Mouse (Mus musculus) left cerebral cortex, postnatal 36 days (tissue): ENCODE measurements around the gene Bpifb4. TPM values are rescaled to one million over a fixed set of nuclear protein-coding genes. Genes with fewer than 3 reads are reported as not detected.
A peak's percentile ranks its signal among the peaks of the same experiment; 100 is the strongest.

Experiments used
- DNase-seq, 2 experiments: peaks; one replicate each; pipeline ENCODE4 v3.0.0; 2021 to 2022; ENCODE audit warnings: low spot score in 2 of 2, mixed read lengths in 1 of 2
- intact Hi-C: fragments of 180-260 bp; cut with DNase I; formaldehyde crosslinking; loops from one replicate; pipeline ENCODE4 v1.15.1; 2025
- total RNA-seq, 2 experiments: library from RNA; stranded (reverse); gene quantifications; 2 replicates each; pipeline ENCODE4 v1.2.3; 2021

Gene Bpifb4
- not detected for total RNA-seq

DNA sequence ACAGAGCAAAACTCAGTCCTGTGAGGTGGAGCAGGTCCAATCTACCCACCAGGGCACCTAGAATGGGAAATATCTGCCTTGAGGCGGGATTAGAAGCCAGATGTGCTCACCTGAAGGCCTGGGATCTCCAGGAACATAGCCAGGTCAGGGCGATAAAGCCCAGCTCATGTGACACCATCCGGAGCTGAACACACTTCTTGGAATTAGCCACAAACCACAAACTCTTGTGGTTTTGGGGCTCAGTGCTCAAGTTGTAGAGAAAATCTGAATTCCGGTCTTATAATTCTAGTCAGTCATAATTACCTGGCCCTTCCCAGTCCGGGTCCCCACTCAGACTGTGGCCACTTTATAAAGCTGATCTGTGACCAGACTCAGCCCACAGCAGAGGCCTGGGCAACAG lies at the start of gene Bpifb4:
TSS of gene Bpifb4 (plus strand) at position 370 of the 400 bp plus-strand sequence.
- intact Hi-C loops: no loop called here
- DNase-seq: no peak

- intact Hi-C loops: no loop called here
- no peak for DNase-seq
Observed at GRCm38 (mm10) chr2:153899111-153899510, 38.9 kb upstream of the Bpifb4 start.

- DNase-seq: no peak
- intact Hi-C loops: no loop called here
Observed at GRCm38 (mm10) chr2:153900088-153900487, 37.9 kb upstream of the Bpifb4 start, which contains the start of gene Bpifb6. TSS of gene Bpifb6 (plus strand) at chr2:153900388.

- intact Hi-C loops: no loop called here
- no peak for DNase-seq
Observed at GRCm38 (mm10) chr2:153902726-153903125, 35.3 kb upstream of the Bpifb4 start.

GRCm38 (mm10) chr2:153906626-153907025 lies 31.4 kb upstream of the Bpifb4 start:
- DNase-seq: no peak
- intact Hi-C loops: no loop called here

- DNase-seq: peak; percentile 11 to 22
- intact Hi-C loops: no loop called here
Observed at GRCm38 (mm10) chr2:153914151-153914550, 23.9 kb upstream of the Bpifb4 start.

DNA sequence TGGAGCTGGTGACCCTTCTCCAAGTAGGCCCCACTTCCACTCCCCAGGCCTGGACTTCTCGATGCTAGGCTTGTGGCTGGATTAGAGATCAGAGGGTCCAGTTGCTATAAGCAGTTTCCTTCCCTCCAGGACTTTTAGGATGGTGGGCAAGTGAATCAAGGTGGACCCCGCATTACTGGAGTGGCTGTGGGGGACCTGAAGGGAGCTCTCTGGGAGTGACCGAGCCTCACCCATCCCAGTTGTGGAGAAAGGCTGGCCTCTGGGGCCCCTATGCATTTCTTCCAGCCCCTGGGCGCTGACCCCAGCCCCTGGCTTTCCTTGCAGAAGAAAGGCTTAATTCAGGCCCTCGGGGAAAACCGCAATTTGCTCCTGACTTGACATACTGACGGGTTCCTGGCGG lies 20.1 kb upstream of the Bpifb4 start, which contains the start of gene Bpifb3:
TSS of gene Bpifb3 (plus strand) at position 301 of the 400 bp plus-strand sequence.
- intact Hi-C loops: no loop called here
- DNase-seq: no peak

DNA sequence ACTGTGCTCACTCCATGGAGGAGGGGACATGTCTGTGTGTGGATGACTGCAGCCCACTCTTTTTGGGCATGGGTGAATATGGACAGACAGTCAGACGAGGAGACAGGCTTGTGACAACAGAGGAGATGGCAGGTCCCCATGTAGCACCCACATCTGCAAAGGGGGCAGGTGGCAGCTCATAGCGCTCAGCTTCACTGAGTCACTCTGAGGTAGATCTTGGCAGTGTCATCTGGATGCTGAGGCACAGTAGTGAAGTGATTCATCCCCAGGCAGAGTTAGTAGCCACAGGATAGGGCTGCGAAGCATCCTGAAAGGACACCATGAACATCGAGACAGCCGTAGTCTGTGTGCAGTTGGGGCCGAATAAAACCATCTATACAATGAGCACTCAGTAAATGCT lies 16.8 kb upstream of the Bpifb4 start:
- DNase-seq: peak; percentile 23 to 25

GRCm38 (mm10) chr2:153929871-153930413 lies 8.1 kb upstream of the Bpifb4 start:
- DNase-seq: no peak
- intact Hi-C loops: loop anchor here (5.0 kb wide), 2 partner anchors 123 to 263 kb away; no protein-coding TSS in a partner anchor

More for the DNA sequence above, 16.8 kb upstream of the Bpifb4 start:
- intact Hi-C loops: no loop called here

GRCm38 (mm10) chr2:153931125-153931524 lies 6.9 kb upstream of the Bpifb4 start:
- intact Hi-C loops: loop anchor here (5.0 kb wide), 2 partner anchors 124 to 264 kb away; no protein-coding TSS in a partner anchor
- no peak for DNase-seq

GRCm38 (mm10) chr2:153933311-153933710 lies 4.7 kb upstream of the Bpifb4 start:
- intact Hi-C loops: loop anchor here (5.0 kb wide), 2 partner anchors 126 to 266 kb away; no protein-coding TSS in a partner anchor
- no peak for DNase-seq

DNA sequence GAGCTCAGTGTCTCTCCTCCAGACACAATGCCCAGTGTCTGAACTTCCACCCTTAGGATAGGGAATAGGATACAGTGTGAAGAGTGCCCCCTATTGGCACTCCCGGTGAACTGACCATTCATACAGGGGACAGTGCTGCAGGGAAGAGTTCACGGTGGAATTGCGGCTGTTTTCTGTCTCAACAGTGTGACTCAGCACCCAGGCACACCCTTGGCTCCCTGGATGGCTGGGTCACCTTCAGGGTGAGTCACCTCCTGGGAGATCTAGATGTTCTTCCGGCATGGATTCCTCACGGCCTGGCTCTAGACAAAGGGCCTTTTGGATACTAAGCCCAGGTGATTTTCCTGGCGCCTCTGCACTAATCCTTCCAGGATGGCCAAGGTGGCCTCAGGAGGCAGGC lies 2.7 kb upstream of the Bpifb4 start:
- no peak for DNase-seq
- intact Hi-C loops: no loop called here

DNA sequence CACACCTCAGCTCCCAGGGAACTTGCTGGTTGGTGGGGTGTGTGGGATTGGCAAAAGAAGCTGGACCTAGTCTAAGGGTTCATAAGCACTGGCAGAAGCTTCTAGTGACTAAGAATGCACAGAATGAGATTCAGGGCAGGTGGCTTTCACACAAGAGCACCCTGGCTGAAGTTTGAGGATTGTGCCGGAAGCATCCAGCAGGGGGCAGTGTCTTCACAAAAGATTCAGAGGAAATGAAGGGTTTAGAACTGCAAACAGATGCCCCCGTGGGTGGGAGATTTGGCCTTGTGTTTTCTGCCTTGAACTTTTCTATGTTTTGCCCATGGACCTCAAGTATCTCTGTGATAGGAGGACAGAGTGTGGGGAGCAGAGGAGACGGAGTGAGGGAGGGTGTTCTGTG lies 5.5 kb downstream of the Bpifb4 start:
- peak; percentile 30 to 41 for DNase-seq
- intact Hi-C loops: no loop called here

GRCm38 (mm10) chr2:153944567-153944966 lies 6.6 kb downstream of the Bpifb4 start:
- intact Hi-C loops: no loop called here
- DNase-seq: no peak

DNA sequence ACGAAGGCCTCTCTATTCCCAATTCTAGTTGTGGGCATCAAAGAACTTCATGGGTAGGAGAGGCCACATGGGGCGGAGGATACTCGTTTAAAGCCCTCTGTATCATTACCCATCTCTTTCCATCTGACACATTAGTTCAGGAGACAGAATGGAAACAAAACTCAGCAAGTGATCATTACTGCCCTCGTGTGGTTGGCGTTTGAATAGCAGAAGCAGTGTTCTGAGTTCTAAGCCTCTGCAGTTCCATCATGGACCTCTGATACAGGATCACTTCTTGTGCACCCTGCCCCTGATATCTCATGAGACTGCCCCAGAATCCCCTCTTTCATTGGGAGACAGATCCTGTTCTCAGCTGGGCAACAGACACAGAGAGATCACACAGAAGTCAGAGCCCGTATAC lies 14.9 kb downstream of the Bpifb4 start:
- intact Hi-C loops: no loop called here

DNA sequence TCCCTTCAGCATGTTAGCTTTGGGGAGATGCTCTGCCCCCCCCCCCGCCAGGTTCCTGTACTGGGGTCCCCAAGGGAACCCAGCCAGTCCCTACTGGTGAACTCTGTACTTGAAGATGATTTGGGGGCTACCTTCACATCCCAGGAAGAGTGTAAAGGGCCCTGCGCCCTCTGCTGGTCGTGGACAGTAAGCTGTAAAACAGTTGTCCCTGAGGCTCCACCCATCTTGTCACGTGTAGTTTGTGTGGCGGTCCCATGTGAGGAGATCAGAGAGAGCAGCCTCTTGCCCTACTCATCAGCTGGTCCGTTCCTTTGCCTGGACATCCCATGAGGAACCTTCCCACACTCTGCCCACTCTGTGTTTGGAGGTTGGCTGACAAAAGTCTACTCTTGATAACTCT lies 15.8 kb downstream of the Bpifb4 start:
- intact Hi-C loops: no loop called here
- DNase-seq: no peak

More for the DNA sequence above, 14.9 kb downstream of the Bpifb4 start:
- peak; percentile 31 to 55 for DNase-seq

DNA sequence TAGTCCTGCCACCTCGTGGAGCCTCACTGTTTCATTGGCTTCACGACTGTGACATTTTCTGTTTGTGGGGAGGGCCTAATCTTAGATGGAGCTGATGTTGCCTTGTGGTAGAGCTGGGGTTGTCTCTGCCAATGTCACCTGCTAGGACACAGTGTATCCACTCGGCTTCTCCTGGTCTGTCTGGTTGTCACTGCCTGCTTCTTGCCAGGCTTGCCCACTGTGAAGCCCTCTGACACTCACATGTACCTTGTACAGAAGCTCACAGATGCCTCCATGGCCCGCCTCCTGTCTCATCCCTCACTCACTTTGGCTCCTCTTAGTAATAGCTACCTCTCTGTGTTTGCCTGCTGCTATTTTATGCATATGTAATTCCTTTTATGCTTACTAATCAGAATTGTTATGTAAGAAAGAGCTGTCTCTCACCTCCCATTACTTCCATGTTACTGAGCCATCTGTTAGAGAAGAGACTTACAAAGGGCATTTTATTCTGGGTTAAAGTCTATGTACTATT lies 24.9 kb downstream of the Bpifb4 start:
- peak; percentile 17 to 27 for DNase-seq
- intact Hi-C loops: no loop called here

DNA sequence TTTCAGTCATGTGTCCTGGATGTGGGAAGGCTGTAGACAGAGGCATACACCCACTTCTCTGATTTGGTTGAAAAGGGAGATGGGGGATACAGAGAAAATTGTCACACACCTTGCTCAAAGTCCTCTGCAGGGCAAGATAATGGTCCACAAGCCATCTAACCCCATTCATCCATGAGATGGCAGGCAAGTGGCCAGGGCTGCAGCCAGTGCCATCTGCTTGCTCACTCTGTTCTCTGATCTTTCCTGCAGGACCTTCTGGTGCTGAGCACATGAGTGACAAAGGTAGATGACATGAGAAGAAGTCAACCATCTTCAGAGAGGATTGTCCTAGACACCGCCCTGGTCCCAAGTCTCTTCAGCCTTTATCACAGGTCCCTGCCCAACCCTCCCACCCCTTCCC lies 25.3 kb downstream of the Bpifb4 start:
- intact Hi-C loops: no loop called here
- peak in 1 of 2 experiments; percentile 25 for DNase-seq

DNA sequence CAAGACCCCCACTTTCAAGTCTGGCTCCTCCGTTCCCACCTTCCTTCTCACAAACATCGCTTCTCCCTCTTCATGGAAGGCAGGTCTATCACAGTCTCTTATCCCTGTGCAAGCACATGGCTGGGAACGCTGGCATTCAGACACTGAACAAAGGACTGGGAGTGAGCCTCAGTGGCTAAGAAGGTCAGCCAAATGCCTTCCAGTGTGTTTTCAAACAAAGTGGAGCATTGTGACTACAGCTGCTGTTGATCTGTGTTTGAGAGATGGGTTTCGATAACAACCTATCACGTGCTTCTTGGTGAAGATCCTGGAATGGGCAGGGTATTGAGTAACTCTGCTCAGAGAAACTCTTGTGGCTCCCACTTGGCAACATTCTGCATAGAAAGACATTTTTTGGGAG lies 32.2 kb downstream of the Bpifb4 start:
- intact Hi-C loops: no loop called here
- DNase-seq: no peak

- intact Hi-C loops: no loop called here
- no peak for DNase-seq
Observed at GRCm38 (mm10) chr2:153974582-153974981, 36.6 kb downstream of the Bpifb4 start, which contains the start of gene Bpifa6. TSS of gene Bpifa6 (plus strand) at chr2:153974945.

- peak; percentile 45 to 70 for DNase-seq
- intact Hi-C loops: no loop called here
Observed at GRCm38 (mm10) chr2:153995770-153996169, 57.8 kb downstream of the Bpifb4 start.
